Mouse (Mus musculus): ENCODE results near the gene Plcg1.

The Plcg1 gene

DNA sequence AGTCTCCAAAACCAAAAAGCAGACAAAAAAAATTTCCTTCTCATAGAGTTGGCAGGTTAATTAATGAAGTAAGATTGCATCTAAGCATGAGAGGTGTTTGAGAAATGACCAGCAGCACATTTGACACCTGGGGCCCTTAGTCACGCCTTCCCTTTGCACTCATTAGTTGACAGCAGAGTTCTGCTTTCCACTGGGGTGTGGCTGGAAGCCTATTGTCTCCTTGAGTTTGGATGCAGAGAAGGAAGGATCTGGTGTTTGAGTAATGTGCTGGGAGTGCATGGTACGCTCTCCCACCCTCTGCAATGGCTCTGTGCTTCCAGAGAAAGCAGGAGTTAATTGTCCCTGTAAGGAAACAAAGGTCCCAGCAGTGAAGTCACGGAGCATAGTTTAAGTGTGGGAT is 5.4 kb downstream of the Plcg1 start:
- no peak for DNase-seq

GRCm38 (mm10) chr2:160738354-160738753 is 7.3 kb downstream of the Plcg1 start:
- DNase-seq = no peak

DNA sequence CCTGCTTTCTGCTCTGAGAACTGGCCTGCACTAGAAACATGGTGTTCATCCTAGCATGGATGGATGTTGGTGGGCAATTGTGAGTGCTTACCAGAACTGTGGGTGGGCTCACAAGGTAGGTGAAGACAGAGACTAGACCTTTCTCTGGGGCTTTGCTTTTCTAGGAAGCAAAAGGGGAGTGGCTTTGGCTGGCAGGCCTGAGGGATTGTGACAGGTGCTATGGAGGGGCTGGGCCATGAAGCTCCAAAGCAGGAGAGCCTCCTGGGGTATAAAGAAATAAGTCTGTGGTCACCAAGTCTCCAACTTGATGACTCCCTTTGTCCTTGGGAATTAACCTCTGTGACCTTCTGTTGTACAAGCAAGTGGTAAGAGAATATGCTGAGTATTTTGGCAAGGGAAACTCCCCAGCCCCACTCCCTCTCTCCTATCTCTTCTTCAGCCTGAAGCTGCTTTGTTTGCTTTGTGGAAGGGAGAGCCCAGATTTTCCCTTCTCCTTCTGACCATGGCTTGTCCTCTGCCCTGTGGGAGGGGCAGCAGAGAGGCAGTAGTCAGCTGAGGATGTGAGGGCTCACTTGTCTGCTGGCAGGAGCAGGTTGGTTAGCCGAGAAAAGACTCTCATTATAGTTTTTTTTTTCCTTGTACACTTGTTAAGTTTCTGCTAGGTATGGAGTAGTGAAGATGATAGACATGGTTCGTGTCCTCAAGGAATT is 8.7 kb downstream of the Plcg1 start:
- DNase-seq = no peak

GRCm38 (mm10) chr2:160740521-160741156 is 9.5 kb downstream of the Plcg1 start:
- DNase-seq = peak in 1 of 2 experiments; percentile 65

DNA sequence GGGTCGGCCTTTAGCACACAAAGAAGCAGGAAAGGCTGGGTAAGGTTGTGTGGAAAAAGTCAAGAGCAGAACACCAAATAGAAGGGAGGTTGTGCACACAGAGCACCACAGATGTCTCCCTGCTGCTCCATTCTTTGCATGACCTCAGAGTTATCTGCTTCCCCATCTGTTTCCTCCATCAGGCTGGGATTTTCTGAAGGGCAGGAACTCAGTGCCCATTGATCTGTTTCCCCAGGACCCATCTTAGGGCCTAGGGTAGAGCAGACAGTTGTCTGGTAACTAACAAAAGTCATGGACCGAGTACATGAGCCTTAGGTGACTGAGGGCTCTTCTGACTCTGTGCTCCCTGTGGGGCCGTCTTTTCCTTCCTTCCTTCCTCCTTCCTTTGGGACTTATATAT is 10.5 kb downstream of the Plcg1 start:
- no peak for DNase-seq

- peak in 1 of 2 experiments; percentile 57 for DNase-seq
These were observed 11.1 kb downstream of the Plcg1 start for GRCm38 (mm10) chr2:160742161-160742609.

- peak in 1 of 2 experiments; percentile 45 for DNase-seq
These were observed 13.1 kb downstream of the Plcg1 start for GRCm38 (mm10) chr2:160744040-160744822.

- DNase-seq = no peak
These were observed 13.7 kb downstream of the Plcg1 start for GRCm38 (mm10) chr2:160744823-160745210.

GRCm38 (mm10) chr2:160745497-160745896 is 14.4 kb downstream of the Plcg1 start:
- no peak for DNase-seq

GRCm38 (mm10) chr2:160746637-160747036 is 15.5 kb downstream of the Plcg1 start:
- no peak for DNase-seq

DNA sequence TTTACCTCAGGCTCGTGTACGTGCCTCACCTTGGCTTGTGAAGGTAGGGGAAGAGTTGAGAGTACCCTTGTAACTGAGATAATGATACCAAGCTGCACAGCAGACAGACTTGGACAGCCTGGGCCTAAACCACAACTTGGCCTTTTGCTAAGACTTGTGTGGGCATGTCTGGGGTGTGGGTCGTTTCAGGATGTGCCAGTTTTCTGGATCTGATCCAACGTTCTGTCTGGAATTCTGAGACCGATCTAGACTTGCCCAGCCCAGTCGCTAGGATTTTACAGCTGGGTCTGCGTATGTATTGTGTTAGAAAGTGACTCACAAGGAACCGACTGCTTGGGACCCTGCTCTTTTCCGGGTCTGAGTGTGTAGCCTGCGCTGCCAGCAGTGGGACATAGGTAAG is 16.0 kb downstream of the Plcg1 start:
- DNase-seq = no peak

GRCm38 (mm10) chr2:160756583-160757203 is 25.6 kb downstream of the Plcg1 start:
- no peak for DNase-seq

DNA sequence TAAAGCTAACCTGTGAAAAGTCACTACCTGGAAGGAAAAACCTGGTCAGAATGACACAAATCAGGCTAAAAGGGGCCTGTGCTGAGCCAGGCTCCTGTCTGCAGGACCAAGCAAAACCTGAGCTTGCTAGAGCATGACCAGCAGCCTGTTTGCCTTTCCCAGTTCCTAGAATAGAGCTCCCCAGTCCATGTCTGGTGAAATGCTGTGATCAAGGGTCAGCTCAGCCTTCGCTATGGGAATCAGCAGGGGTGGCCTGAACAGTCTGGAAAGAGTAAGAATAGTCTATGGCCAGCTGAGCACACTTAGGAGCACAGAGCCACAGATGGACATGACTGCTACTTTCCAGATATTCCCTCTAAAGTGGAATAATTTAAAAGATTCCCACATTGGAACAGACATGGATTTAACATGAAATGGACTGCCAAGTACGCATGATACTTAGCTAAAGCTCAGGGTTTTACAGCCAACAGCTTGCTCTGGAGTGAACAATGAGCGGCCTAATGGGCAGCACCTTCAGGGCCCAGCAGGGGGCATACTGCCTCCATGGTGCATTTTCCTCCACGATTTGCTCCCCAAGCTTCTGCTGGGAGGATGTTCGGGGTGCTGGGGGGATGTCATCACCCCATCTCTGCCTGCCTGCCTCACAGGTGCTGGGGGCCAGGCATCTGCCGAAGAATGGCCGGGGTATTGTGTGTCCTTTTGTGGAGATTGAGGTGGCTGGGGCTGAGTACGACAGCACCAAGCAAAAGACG is 29.5 kb downstream of the Plcg1 start:
- DNase-seq = no peak

GRCm38 (mm10) chr2:160763816-160764215 is 32.7 kb downstream of the Plcg1 start:
- no peak for DNase-seq

DNA sequence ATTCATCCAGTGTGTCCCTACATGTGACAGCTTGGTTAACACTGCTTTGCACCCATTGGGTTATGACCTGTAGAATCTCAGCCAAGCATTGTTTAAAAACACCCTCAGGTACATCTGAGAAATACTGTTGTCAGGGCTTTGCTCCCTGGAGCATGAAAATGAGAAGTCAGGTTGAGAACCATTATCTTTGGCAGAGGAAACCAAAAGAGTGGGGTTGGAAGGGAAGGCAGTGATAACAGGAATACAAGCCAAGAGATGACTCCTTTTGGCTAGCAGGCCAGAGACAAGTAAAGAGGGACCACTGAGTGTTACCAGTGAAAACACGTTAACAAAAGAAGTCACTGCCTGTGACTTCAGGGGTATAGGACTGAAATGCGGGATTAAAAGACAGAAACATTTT is 33.3 kb downstream of the Plcg1 start:
- no peak for DNase-seq

DNA sequence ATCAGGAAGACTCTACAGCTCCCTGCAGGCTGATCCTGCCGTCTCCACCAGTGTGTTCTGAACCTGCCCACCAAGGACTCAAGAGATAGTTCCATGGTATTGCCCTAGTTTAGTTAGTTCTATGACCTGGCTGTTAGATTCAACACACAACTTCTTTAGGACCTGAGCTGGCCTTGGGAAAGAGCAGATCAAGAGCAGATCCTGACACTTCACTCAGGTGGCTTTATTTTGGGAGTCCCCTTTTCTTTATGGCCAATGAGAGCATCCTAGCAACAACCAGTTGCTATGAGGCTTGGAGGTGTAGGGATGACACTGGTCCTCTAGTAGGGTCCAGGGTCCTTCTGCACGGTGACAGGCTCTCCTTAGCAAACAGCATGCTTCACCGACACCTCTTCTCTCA is 34.0 kb downstream of the Plcg1 start:
- no peak for DNase-seq

DNA sequence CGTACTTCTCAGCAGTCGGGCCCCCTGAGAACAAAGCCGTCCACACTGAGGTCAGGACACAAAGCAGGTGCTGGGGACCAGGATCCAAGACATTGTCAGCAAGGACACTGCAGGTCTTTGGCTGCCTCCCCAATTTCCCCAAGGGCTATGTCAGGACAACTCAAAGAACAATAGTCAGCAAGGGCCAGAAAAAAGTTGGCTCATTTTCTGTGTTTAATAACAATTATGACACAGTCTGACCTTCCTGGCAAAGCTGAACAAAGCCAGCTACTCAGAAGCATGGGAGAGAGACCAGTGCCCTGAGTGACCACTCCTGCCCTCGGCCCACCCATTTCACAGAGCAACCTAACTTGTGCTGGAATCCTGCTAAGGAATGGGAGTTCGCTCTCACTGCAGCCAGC is 35.3 kb downstream of the Plcg1 start:
- no peak for DNase-seq

DNA sequence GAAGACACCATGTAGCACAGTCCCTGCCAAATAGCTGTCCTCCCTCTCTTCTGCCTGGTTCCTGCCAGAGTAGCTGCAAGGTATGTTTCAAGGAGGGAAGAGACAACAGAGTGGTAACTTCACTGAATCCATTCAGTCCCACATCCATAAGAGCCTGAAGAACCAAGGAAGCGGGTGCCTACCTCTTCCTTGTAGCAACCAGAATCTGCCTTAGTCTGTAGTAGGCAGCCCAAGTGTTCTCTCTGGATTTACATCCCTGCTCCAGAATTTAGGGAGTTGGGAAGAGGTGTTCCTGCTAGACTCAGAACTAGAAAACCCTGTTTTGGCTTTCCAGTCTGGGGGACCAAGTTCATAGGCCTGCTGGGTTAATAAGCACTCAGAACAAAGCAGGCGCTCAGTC is 36.1 kb downstream of the Plcg1 start:
- no peak for DNase-seq

DNA sequence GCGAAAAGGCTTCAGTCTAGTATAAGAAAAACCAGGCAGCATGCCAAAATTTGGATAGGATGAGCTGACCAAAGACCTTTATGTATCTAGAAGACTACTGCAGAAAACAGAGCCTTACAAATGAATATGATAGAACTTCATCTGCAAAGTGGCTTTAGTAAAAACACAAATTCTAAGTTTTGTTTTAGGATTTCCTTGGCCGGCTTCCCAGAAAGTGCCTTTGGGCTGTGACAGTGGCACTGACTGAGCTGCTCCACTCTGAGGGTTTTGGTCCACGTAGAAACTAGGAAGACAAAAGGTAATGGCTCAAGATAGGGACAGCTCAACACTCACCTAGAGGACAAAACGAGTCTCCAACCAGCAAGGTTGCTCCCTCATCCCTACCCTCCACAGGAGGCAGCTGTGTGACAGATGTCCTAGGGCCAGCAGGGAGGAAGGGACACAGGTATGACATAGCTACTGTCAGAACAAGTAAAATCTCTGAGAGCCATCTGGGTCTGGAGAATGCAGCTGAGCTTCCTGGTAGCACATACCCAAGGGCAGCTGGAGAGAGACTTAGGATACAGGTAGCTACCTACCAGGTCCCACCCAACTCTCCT is 37.1 kb downstream of the Plcg1 start:
- DNase-seq = no peak

GRCm38 (mm10) chr2:160768997-160769396 is 37.9 kb downstream of the Plcg1 start:
- no peak for DNase-seq

- no peak for DNase-seq
These were observed 39.3 kb downstream of the Plcg1 start for GRCm38 (mm10) chr2:160770409-160770808.

DNA sequence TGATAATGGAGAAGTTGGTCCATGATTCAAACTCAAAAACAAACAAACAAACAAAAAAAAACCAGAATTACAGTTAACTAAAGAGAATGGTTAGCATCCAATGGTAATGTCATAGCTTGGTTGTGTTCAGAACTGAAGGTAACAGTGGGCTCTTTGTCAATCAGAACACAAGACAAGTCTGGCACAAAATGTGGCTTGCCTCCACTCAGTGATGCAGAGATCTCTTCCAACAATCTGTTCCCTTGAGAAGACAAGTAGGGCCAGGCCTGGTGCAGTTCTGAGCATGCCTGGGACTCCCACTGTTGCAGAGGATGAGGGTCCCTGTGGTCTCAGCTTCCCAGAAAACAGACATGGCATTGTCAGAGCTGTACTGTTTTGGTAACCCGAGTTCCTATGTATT is 39.8 kb downstream of the Plcg1 start:
- DNase-seq = no peak

Data from thymus, adult 18-20 months (tissue).